Mouse (Mus musculus): ENCODE measurements around the gene Apbb2. TPM values are rescaled to one million over a fixed set of nuclear protein-coding genes. Genes with fewer than 3 reads are reported as not detected.

The Apbb2 gene
- total RNA-seq, 2 experiments from 2014 or later, result 69.4 to 79.6 TPM

- no peak for DNase-seq (ENCODE audit: low spot score in 2 of 2)
Measured at GRCm38 (mm10) chr5:66491907-66492562, 126.5 kb downstream of the Apbb2 start.

- DNase-seq (ENCODE audit: low spot score in 2 of 2), result no peak
Measured at GRCm38 (mm10) chr5:66486028-66486427, 132.6 kb downstream of the Apbb2 start.

- no peak for DNase-seq (ENCODE audit: low spot score in 2 of 2)
Measured at GRCm38 (mm10) chr5:66476266-66476665, 142.3 kb downstream of the Apbb2 start.

- no peak for DNase-seq (ENCODE audit: low spot score in 2 of 2)
Measured at GRCm38 (mm10) chr5:66475824-66476223, 142.8 kb downstream of the Apbb2 start.

GRCm38 (mm10) chr5:66474153-66474552, 144.4 kb downstream of the Apbb2 start:
- no peak for DNase-seq (ENCODE audit: low spot score in 2 of 2)

- DNase-seq (ENCODE audit: low spot score in 2 of 2), result no peak
Measured at GRCm38 (mm10) chr5:66473599-66473998, 145.0 kb downstream of the Apbb2 start.

GRCm38 (mm10) chr5:66470837-66471236, 147.7 kb downstream of the Apbb2 start:
- no peak for DNase-seq (ENCODE audit: low spot score in 2 of 2)

GRCm38 (mm10) chr5:66469685-66470084, 148.9 kb downstream of the Apbb2 start:
- no peak for DNase-seq (ENCODE audit: low spot score in 2 of 2)

- no peak for DNase-seq (ENCODE audit: low spot score in 2 of 2)
Measured at GRCm38 (mm10) chr5:66468331-66469001, 150.1 kb downstream of the Apbb2 start.

GRCm38 (mm10) chr5:66462665-66463064, 155.9 kb downstream of the Apbb2 start:
- DNase-seq (ENCODE audit: low spot score in 2 of 2), result no peak

- no peak for DNase-seq (ENCODE audit: low spot score in 2 of 2)
Measured at GRCm38 (mm10) chr5:66458851-66459250, 159.7 kb downstream of the Apbb2 start.

- no peak for DNase-seq (ENCODE audit: low spot score in 2 of 2)
Measured at GRCm38 (mm10) chr5:66455271-66455670, 163.3 kb downstream of the Apbb2 start.

- DNase-seq (ENCODE audit: low spot score in 2 of 2), result no peak
Measured at GRCm38 (mm10) chr5:66454826-66455225, 163.8 kb downstream of the Apbb2 start.

GRCm38 (mm10) chr5:66453106-66453505, 165.5 kb downstream of the Apbb2 start:
- DNase-seq (ENCODE audit: low spot score in 2 of 2), result no peak

GRCm38 (mm10) chr5:66451561-66451960, 167.0 kb downstream of the Apbb2 start:
- DNase-seq (ENCODE audit: low spot score in 2 of 2), result no peak

- DNase-seq (ENCODE audit: low spot score in 2 of 2), result no peak
Measured at GRCm38 (mm10) chr5:66445497-66445896, 173.1 kb downstream of the Apbb2 start.

GRCm38 (mm10) chr5:66442260-66442659, 176.3 kb downstream of the Apbb2 start:
- DNase-seq (ENCODE audit: low spot score in 2 of 2), result no peak

GRCm38 (mm10) chr5:66436791-66437246, 181.8 kb downstream of the Apbb2 start:
- no peak for DNase-seq (ENCODE audit: low spot score in 2 of 2)

- DNase-seq (ENCODE audit: low spot score in 2 of 2), result no peak
Measured at GRCm38 (mm10) chr5:66435158-66435557, 183.4 kb downstream of the Apbb2 start.

GRCm38 (mm10) chr5:66429076-66429475, 189.5 kb downstream of the Apbb2 start:
- DNase-seq (ENCODE audit: low spot score in 2 of 2), result no peak

GRCm38 (mm10) chr5:66428071-66428470, 190.5 kb downstream of the Apbb2 start:
- no peak for DNase-seq (ENCODE audit: low spot score in 2 of 2)

GRCm38 (mm10) chr5:66423909-66424308, 194.7 kb downstream of the Apbb2 start:
- no peak for DNase-seq (ENCODE audit: low spot score in 2 of 2)

- DNase-seq (ENCODE audit: low spot score in 2 of 2), result no peak
Measured at GRCm38 (mm10) chr5:66423466-66423865, 195.1 kb downstream of the Apbb2 start.

Data from adrenal gland, postnatal 4 days (tissue).